Mouse (Mus musculus): ENCODE measurements around the gene Mgat5. TPM values are rescaled to one million over a fixed set of nuclear protein-coding genes. Genes with fewer than 3 reads are reported as not detected.
A peak's percentile ranks its signal among the peaks of the same experiment; 100 is the strongest.

Mgat5 gene
- total RNA-seq, 2 experiments from 2014 or later = 78.8 to 80.5 TPM

DNA sequence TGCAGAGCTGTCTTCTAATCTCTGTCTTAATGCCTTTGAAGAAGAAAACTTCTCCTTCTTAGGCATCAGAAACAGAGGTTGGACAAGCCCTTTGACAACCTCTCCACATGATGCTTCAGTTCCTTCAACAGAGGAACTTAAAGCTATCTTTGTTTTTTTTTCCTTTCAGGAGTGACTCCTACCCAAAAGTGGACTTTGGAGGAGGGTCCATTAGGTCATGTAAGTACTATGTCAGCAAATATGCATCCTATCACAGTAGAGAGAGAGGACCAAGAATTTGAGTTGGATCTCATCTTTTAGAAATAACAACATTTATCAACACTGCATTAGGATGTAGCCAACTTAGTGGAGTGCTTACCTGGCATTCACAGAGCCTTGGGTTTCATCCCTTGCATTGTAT lies 44.8 kb downstream of the Mgat5 start:
- no peak for ATAC-seq (replicated peaks; ENCODE audit: poor library complexity, severe bottlenecking)

DNA sequence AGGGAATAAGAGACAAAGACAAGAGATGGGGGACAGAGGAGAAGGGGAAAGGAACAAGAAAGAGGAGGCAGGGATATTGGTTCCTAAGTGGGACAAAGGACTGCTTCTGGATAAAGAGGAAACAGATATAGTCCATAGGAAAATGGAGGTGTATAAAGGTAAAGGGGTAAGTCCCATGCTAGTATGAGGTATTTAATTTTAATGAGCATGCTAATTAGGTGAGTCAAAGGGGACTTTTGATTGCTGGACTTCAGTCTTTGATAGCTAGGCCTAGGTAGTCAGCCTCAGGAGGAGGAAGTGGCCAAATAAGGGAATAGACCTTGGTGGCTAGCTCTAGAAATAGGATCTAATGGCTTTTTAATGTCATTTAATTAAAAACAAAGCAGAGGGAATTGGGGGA lies 45.5 kb downstream of the Mgat5 start:
- no peak for ATAC-seq (replicated peaks; ENCODE audit: poor library complexity, severe bottlenecking)

DNA sequence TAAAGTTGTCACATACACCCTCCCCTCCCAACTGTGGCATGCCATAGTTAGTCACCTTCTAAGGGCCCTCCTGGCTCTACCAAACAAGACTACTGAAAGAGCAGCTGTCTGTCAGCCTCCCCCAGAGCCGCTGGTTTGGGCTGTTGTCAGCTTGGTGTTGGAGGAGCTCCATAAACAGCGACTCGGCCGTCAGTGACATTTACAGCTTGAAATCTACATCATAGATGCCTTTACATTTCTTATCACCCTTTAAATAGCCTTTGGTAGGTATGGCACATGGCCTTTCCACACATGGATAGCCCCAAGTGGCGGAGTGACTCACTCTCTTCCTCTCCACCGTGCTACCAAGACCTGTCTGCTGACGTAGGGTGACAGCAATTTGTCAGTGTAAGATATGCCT lies 46.9 kb downstream of the Mgat5 start:
- ATAC-seq (replicated peaks; ENCODE audit: poor library complexity, severe bottlenecking) = no peak

DNA sequence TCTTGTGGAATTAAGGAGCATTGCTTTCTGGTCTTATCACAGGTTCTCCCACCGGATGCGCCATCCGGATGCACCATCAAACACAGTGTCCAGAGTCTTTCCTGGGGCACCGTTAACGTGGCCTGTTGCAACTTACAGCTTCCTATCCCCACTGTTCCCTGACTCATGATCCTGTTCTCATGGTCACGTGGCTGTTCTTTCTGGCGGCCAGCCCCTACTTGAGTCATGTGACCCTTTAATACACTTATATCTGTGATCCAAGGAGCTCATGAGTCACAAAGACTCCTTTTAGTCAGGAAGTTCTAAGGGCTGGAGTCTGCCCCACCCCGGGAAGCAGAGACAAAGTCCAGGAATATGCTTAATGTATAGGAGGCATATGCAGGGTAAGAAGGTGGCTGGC lies 52.2 kb downstream of the Mgat5 start:
- ATAC-seq (replicated peaks; ENCODE audit: poor library complexity, severe bottlenecking) = peak; percentile 41

DNA sequence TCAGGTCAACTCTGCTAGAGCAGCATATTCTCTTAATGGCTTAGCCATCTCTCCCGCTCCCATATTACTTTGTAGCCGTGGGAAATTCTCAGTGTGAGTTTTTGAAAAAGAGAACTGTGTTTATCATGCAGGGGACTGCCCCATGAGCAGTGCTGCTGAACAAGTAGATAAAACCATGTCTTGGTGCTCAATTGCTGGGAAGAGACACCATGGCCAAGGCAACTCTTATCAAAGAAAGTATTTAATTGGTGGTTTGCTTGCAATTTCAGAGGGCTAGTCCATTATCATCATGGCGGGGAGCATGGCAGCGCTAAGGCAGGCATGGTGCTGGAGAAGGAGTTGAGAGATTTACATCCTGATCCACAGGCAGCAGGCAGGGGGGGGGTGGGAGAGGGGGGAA lies 54.9 kb downstream of the Mgat5 start:
- no peak for ATAC-seq (replicated peaks; ENCODE audit: poor library complexity, severe bottlenecking)

DNA sequence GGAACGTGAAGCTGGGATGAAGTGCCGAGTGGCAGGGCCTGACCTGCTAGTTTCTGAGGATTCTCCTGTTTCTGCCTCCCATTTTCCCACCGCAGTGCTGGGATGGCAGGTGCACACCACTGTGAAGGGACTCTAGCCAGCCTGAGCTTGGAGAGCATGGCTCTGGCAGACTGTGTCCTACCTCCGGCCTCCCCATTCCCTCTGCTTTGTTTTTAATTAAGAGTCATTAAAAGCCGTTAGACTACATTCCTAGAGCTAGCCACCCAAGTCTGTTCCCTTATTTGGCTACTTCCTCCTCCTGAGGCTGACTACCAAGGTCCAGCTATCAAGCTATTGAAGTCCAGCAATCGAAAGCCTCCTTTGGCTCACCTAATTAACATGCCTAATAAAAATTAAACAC lies 56.2 kb downstream of the Mgat5 start:
- no peak for ATAC-seq (replicated peaks; ENCODE audit: poor library complexity, severe bottlenecking)

DNA sequence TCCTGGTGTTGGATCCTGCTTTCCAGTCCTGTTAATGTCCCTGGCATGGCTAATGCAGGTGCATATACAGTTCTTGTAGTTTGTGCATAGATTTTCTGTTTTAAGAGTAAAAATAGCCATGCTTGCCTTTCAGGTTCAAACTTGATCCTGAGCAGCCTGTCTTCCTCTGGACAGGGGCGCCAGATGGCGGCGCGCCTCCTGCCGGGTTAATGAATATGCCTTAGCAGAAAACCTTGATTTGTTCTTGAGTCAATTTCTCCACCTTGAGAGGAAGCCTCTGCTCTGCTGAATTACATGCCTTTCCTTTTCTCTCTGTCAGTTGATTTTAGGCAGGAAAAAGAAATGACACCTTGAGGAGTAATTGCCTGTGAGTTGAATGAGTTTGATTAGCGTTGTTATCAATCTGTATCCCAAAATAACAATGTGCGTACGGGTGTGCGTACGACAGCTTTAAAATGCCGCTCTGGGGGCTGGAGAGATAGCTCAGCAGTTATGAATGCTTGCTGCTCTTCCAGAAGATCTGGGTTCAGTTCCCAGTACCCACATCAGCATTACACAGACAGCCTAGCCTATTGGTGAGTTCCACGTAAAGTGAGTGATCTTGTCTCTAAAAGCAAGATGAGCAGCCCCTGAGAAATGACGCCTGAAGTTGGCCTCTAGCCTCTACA lies 57.5 kb downstream of the Mgat5 start:
- no peak for ATAC-seq (replicated peaks; ENCODE audit: poor library complexity, severe bottlenecking)

DNA sequence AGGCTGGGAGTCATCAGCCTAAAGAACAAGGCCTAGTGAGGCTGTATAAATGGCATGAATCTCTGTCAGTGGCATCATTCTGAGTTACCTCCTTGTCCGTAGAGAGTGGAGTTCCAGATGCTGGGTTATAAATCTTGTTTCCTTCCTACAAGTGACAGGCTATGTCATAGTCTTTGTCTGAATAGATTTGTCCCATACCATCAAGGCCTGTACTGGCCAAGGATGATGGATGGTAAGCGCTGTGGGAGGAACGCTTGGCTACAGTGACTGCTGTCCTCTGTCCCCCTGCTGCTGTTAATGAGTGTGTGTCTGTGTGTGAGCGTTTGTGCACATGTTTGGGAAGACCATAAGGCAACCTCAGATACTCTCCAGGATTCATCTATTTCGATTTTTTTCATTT lies 63.2 kb downstream of the Mgat5 start:
- no peak for ATAC-seq (replicated peaks; ENCODE audit: poor library complexity, severe bottlenecking)

DNA sequence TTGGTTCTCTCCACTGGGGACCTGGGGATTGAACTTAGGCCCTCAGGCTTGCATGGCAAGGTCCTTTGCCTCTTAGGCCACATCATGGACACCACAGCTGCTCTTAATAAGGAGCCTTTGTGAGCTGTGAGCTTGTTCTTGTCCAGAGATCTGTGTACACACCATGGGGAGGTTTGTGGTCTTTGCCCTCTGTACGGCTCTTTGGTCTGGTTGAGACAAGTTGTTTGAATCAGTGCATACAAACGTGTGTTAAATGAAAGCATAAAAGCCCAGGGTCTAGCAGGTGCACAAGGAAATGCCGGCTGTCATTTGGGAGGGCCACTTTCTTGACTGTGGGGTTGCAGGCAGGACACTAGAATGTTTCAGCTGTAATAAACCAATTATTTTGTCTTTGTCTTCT lies 64.5 kb downstream of the Mgat5 start:
- no peak for ATAC-seq (replicated peaks; ENCODE audit: poor library complexity, severe bottlenecking)

DNA sequence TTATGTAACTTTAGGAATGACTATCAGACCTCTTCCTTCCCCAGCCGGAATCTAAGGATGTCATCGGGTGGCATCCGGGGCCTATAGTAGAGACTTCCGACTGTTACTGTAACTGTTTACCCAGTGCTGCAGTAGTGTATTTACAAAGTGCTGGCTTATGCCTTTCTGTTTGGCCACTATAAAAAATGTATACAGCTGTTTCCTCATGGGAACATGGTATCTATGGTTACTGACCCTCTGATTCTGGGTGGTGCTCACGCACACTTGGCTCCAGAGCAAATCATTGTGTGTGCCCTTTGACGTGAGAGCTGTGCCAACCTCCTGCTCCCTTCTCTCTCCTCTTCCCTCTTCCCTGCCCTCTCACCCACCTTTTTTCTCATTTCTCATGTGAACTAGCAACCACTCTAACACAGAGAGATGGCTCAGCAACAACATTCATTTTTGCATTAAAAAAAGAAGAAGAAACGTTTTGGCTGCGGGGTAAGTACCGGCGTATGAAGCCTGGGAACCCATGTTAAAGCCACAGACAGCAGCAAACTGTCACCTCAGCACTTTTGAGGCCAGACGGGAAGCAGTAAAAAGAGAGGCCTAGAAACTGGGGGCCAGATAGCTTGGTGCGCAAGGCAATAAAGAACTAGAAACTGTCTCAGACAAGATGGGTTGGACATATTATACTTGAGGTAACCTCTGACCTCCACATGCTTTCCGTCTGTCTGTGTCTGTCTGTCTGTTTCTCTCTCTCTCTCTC lies 65.6 kb downstream of the Mgat5 start:
- peak; percentile 34 for ATAC-seq (replicated peaks; ENCODE audit: poor library complexity, severe bottlenecking)

DNA sequence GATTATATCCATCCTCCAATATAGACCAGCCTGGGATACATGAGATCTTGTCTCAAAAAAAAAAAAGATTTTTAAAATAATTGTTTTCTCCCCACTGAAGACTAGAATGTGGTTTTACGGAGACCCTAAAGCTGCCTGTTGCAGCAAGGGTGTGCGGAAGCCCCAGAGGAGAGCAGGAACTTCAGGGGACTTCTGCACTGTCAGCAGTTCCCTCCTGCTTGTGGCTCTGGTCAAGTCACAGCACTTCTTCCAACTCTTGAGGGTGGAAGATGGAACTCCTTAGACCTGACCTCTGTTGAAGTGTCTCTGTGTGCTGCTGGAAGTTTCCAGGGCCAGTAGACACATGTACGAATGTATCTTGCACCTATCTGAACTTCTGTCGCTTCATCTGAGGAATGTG lies 66.3 kb downstream of the Mgat5 start:
- 0 out of 2 replicates have a peak, but pooled peaks have one; percentile 25 for ATAC-seq (replicated peaks; ENCODE audit: poor library complexity, severe bottlenecking)

DNA sequence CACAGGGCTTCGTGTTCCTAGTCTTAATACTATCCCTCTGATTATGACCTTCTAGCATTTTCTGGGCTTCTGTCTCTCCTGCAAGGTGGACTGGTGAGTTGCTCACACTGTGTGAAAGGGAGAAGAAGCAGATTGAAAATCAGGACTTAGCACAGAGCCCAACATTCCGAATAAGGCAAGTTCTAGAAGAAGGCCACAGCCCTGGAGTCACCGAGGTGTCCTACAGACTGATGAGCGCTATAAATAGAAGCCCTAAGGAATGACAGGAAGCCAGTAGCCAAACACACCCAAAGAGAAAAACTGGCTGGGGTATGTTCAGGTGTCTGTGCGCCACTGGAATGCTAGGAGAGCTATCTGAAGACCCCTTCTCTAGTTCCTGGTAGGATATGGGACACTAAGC lies 68.5 kb downstream of the Mgat5 start:
- ATAC-seq (replicated peaks; ENCODE audit: poor library complexity, severe bottlenecking) = no peak

DNA sequence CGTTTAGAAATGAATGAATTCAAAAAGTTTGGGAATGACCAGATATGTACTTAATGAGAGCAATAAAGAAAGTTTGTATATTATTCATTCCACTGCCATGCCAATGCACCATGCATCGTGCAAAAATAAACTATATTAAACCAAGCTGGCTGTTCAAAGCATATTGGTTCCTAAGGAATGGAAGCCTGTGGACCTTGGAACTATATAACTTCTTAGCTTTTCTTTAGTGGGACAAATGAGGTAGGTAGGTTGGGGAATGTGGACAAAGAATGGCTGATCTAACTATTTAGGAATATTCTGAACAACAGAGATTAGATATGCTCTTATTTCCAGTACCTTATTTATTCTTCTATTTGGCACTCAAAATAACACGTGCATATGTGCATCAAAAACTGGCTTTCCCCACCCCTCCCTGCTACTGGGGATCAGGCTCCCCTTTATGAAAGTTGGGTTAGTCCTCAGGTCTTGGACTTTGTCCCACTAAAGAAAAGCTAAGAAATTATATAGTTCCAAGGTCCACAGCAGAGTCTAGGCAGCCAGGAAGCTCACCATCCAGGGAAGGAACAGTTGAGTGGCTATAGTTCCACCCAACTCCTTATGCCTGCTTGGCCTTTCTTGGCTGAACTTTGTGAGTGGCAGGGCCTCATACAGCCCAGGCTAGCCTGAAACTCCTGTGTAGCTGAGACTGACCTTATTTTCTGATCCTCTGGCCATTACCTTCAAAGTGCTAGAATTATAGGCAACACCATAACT lies 70.9 kb downstream of the Mgat5 start:
- no peak for ATAC-seq (replicated peaks; ENCODE audit: poor library complexity, severe bottlenecking)

DNA sequence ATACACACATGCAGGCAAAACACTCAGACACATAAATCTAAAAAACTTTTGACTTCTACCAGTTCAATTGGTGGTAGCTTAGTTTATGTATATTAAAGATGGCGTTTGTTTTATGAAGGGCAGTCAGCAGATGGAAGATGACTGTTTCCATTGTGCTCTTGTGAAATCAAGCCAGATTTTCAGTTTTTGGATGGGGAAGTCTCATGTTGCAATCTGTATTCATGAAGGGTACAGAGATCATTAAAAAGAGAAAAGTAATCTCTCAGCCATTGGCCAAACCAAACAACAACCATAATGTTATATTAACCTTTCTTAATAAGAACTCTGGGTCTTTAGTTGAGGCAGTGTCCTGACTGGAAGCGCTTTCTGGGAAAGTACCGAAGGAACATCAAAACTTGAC lies 73.3 kb downstream of the Mgat5 start:
- ATAC-seq (replicated peaks; ENCODE audit: poor library complexity, severe bottlenecking) = peak; percentile 81

DNA sequence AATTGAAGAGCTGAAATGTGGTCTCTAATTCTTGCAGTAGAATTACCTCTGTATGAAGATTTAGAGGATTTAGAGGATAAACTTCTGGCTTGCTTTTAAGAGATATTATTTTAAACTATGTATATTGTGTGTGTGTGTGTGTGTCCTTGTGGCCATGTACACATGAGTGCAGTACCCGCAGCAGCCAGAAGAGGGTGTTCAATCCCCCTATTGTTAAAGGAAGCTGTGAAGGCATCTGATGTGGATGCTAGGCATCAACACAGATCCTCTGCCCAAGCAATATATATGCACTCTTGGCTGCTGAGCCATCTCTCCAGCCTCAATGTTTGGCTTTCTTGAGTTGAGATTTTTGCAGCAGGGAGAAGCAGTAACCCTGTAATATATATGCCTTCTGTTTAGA lies 75.4 kb downstream of the Mgat5 start:
- no peak for ATAC-seq (replicated peaks; ENCODE audit: poor library complexity, severe bottlenecking)

DNA sequence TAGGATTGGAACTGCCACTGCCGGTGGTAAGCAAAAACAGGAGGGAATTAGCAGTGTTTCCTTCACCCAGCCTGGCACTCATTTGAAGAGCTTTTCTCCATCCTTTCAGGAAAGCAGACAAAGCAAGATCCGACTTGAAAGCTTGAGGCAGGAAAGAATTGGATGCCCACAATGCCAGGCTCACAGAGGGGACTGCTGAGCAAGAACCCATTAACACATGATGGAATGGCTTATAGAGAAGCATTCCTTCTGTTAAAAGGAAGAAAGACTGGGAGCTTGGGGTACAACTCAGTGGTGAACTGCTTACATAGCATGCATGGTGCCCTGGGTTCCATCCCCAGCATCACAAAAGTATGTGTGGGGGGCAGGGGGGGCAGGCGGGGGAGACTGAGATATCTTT lies 80.2 kb downstream of the Mgat5 start:
- ATAC-seq (replicated peaks; ENCODE audit: poor library complexity, severe bottlenecking) = no peak

DNA sequence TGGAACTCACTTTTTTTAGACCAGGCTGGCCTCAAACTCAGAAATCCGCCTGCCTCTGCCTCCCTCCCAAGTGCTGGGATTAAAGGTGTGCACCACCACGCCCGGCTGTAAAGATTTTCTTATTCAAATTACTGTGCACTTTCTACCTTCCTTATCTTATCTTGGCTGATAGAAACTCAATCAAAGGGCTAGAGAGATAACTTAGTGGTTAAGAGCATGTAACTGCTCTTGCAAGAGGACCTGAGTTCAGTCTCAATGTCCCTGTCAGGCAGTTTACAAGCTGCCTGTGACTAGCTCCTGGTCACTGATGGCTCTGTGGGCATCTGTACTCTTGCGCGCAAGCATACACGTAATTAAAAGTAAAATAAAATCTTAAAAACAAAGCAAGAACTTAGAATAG lies 82.7 kb downstream of the Mgat5 start:
- ATAC-seq (replicated peaks; ENCODE audit: poor library complexity, severe bottlenecking) = no peak

DNA sequence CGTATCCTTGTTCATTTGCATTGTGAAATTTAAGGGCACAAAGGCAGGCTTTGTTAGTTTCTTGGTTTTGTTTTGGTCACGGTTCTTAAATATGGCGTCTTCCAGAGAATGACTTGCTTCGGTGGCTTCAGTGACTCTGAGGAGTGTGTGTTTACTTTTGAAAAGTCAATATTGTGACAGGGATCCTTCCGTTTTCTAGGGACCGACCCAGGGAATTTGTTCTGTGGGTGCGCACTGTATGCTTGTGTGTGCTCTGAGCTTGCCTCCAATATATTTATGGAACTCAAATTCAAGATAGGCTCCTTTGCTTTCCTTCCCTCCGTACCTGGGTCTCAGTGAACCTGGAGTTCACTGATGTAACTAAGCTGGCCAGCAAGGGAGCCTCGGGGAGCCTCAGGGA lies 86.1 kb downstream of the Mgat5 start:
- ATAC-seq (replicated peaks; ENCODE audit: poor library complexity, severe bottlenecking) = no peak

DNA sequence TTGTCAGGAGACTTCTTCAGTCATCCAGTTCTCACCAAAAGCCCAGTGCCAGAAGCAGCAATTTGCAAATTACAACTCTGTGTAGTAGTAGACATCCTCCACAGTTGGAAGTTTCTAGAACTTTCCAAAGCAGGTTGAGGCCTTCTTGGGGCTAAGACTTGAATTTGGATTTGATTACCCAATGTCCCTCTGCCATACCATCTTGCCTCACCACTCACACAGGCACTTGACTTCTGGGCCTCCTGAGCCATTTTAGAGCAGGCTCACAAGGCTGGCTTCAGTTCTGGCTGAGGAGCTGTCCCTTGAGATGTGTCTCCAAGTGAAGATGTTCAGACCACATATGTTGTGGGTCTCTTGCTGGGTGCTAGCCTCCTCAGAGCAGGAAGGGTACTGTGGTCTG lies 86.9 kb downstream of the Mgat5 start:
- ATAC-seq (replicated peaks; ENCODE audit: poor library complexity, severe bottlenecking) = peak; percentile 61

DNA sequence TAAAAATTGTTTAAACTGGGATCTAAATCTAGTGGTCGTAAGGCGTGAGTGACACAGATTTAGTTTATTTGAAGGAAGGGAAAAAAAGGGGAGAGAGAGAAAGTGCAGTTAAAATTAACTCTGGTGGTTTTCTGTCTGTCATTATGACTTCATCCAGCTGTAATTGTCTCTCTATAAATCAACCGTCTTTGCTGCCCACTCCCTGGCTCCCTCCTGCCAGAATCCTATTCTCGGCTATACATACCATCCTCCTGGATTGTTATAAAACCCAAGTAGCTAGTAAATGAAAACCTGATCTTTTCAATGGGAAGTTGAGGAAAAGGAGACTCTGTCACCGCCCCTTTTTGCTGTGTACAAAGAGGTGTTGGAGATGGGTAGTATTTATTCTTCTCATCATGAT lies 88.5 kb downstream of the Mgat5 start:
- ATAC-seq (replicated peaks; ENCODE audit: poor library complexity, severe bottlenecking) = no peak

DNA sequence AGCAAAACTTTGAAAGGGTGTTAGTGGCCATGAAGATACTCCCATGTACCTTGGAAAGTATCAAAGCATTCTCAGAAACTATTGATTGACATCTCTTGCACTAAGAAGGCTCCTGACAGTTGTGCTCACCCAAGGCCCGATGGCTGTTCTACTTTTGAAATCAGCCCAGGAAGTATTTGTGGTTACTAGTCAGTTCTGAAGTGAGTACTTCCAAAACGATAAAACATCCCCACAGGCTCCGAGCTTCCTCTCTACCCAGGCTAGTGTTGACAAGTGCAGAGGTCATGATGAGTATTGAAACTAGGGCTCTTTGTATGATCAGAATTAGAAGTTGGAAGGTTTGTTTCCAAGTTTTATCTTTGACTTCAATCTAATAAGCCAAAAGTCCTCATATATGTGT lies 92.0 kb downstream of the Mgat5 start:
- peak; percentile 75 for ATAC-seq (replicated peaks; ENCODE audit: poor library complexity, severe bottlenecking)

Data from granulocyte monocyte progenitor cell, adult 5-6 weeks (primary cell).